Mouse (Mus musculus): ENCODE data around the gene Slc9a9. TPM values are rescaled to one million over a fixed set of nuclear protein-coding genes. Genes with fewer than 3 reads are reported as not detected.

Gene Slc9a9
- polyA plus RNA-seq, 1 experiment from 2014 or later: 2.3 TPM

DNA sequence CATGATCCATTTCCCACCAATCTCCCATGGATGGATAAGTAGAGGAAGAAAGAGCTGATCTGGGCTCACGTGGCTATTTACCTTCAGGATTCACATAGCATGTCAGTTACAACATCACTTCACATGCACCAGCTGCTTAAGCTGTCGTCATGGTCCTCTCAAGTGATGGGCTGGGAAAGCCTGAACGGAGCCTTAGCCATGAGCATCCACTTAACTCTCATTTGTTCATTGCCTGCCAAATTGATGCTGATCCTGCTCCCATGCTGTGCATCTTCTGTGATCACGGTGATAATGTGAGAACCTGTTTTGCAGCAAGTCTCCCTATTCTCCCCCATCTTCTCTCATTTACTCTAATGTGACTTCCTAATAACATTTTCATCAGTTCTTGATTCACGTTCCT is 441.1 kb downstream of the Slc9a9 start:
- Histone ChIP-seq H3K36me3 (replicated peaks; ENCODE audit: insufficient read depth, low read length) (no peaks in the 10 kb centered on the region), H3K4me3 (ENCODE audit: low read depth, low read length) (no peak overlapping the region), H3K27me3 (ENCODE audit: insufficient read depth, low read length) (no peaks in the 10 kb centered on the region), H3K9me3 (ENCODE audit: low read length) (no peaks in the 10 kb centered on the region), H3K4me2 (ENCODE audit: low read depth, low read length) (no peak overlapping the region), H3K4me1 (ENCODE audit: insufficient read depth) (no peaks in the 10 kb centered on the region), H3K27ac (ENCODE audit: low read depth) (no peak overlapping the region), H3K9ac (replicated peaks) (no peak overlapping the region)
- DNase-seq (no peak), ATAC-seq (no peak)
- no peak for TF ChIP-seq EP300 (IDR thresholded peaks at IDR 0.05; ENCODE audit: low read depth)
- no peak for TF ChIP-seq CTCF (IDR thresholded peaks at IDR 0.05; ENCODE audit: low read depth)
- 75% methylated on average over 5 of the region's 5 CpGs for WGBS (ENCODE audit: insufficient replicate concordance)

DNA sequence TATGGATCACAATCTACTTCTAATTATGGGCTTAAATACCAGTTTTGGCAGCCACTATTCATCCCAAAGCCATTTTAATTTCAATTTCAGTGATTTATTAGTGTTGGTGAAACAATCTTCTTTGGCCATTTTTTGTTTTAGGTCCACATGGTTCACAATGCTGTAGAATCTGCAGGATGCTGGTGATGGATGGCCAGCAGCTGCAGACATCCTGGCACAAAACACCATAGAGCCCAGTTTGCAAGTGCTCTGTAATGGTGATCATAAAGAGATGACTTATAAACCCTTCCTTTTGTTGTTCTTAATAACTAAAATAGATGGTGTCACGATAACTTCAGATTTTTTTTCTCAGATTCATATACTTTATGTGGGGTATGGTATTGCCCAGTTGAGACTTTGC is 442.0 kb downstream of the Slc9a9 start:
- no peak overlapping the region for H3K4me3 ChIP-seq (ENCODE audit: low read depth, low read length)
- no peak overlapping the region for H3K27ac ChIP-seq (ENCODE audit: low read depth)
- H3K9ac ChIP-seq (replicated peaks): no peak overlapping the region
- 81% methylated on average over 1 of the region's 1 CpGs for WGBS (ENCODE audit: insufficient replicate concordance)
- no peaks in the 10 kb centered on the region for H3K9me3 ChIP-seq (ENCODE audit: low read length)
- H3K4me1 ChIP-seq (ENCODE audit: insufficient read depth): no peaks in the 10 kb centered on the region
- no peaks in the 10 kb centered on the region for H3K36me3 ChIP-seq (replicated peaks; ENCODE audit: insufficient read depth, low read length)
- TF ChIP-seq EP300 (IDR thresholded peaks at IDR 0.05; ENCODE audit: low read depth) (no peak), CTCF (IDR thresholded peaks at IDR 0.05; ENCODE audit: low read depth) (no peak)
- no peak overlapping the region for H3K4me2 ChIP-seq (ENCODE audit: low read depth, low read length)
- no peak for DNase-seq
- H3K27me3 ChIP-seq (ENCODE audit: insufficient read depth, low read length): no peaks in the 10 kb centered on the region
- no peak for ATAC-seq

DNA sequence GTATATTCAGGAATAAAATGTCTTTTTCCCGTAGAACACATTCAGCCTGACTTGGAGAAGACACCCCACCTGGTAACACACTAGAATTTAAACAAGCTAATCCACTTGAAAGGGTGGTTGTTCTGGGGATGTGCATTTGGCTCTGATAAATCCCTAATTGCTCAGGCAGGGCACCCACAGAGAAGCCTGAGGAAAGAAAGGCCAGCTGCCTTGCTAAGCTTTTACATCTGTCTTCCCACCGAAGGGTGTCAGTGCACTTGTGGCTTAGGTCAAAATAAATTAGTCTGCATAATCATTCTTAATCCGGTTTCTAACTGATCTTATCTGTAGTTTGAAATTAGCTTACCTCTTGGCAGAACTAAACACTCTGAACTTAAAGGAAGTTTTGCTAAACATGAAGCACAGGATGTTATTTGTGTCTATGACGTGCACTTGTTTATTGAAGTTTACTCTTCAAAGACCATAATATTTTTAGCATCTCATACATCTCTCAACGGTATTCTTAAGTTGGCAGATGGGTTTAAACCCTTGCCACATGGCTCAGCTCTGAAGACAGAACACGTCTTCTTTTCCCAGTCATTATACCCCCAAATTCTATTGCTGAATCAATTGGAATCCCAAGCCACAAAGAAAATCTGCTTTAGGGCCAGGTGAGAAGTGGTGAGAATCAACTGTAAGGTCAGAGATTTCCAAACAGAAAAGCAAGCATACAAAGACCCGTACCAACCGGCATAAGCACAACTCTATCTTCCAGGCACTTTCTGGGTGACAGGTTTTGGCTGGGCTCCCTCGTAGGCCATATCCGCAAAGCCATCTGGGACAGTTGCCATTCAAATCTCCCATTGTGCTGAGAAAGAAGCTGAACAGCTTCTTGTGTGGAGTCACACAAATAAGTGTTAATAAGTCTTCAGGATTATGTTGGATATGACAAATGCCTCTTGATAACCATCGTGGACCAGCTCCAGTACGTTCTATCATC is 443.7 kb downstream of the Slc9a9 start:
- Histone ChIP-seq H3K4me1 (ENCODE audit: insufficient read depth) (no peaks in the 10 kb centered on the region), H3K4me2 (ENCODE audit: low read depth, low read length) (no peak overlapping the region), H3K9me3 (ENCODE audit: low read length) (no peaks in the 10 kb centered on the region), H3K27me3 (ENCODE audit: insufficient read depth, low read length) (no peaks in the 10 kb centered on the region), H3K27ac (ENCODE audit: low read depth) (no peak overlapping the region), H3K4me3 (ENCODE audit: low read depth, low read length) (no peak overlapping the region), H3K36me3 (replicated peaks; ENCODE audit: insufficient read depth, low read length) (no peaks in the 10 kb centered on the region), H3K9ac (replicated peaks) (no peak overlapping the region)
- DNase-seq (no peak), ATAC-seq (no peak)
- TF ChIP-seq EP300 (IDR thresholded peaks at IDR 0.05; ENCODE audit: low read depth) (no peak), CTCF (IDR thresholded peaks at IDR 0.05; ENCODE audit: low read depth) (no peak)
- 65% methylated on average over 12 of the region's 12 CpGs for WGBS (ENCODE audit: insufficient replicate concordance)

DNA sequence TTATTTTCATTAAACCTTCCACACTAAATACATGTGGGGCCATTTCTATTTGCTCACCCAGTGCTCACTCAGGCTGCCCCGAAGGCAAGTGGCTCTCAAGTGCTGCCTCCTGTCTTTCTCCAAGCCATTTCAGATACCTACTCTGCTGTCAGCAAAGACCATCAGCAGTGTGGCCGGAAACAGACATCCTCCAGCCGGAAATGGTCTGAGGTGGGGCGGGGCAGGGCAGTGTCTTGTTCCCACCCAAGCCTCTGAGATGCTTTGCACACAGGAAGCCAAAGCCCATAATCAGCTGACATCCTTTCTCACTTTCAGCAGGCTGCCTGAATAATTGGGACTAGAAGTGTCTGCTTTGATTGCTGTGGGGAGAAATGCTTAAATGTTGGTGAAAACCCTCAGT is 450.4 kb downstream of the Slc9a9 start:
- H3K4me3 ChIP-seq (ENCODE audit: low read depth, low read length): no peak overlapping the region
- no peak overlapping the region for H3K4me2 ChIP-seq (ENCODE audit: low read depth, low read length)
- H3K27ac ChIP-seq (ENCODE audit: low read depth): no peak overlapping the region
- DNase-seq: peak; percentile 39
- H3K9ac ChIP-seq (replicated peaks): no peak overlapping the region
- no peaks in the 10 kb centered on the region for H3K9me3 ChIP-seq (ENCODE audit: low read length)
- no peaks in the 10 kb centered on the region for H3K36me3 ChIP-seq (replicated peaks; ENCODE audit: insufficient read depth, low read length)
- 16% methylated on average over 4 of the region's 4 CpGs for WGBS (ENCODE audit: insufficient replicate concordance)
- H3K4me1 ChIP-seq (ENCODE audit: insufficient read depth): no peaks in the 10 kb centered on the region
- TF ChIP-seq EP300 (IDR thresholded peaks at IDR 0.05; ENCODE audit: low read depth) (no peak), CTCF (IDR thresholded peaks at IDR 0.05; ENCODE audit: low read depth) (0 out of 2 replicates have a peak, but pooled peaks have one; percentile 14)
- no peaks in the 10 kb centered on the region for H3K27me3 ChIP-seq (ENCODE audit: insufficient read depth, low read length)
- peak; percentile 29; the same call in 1 of the 2 replicates for ATAC-seq

DNA sequence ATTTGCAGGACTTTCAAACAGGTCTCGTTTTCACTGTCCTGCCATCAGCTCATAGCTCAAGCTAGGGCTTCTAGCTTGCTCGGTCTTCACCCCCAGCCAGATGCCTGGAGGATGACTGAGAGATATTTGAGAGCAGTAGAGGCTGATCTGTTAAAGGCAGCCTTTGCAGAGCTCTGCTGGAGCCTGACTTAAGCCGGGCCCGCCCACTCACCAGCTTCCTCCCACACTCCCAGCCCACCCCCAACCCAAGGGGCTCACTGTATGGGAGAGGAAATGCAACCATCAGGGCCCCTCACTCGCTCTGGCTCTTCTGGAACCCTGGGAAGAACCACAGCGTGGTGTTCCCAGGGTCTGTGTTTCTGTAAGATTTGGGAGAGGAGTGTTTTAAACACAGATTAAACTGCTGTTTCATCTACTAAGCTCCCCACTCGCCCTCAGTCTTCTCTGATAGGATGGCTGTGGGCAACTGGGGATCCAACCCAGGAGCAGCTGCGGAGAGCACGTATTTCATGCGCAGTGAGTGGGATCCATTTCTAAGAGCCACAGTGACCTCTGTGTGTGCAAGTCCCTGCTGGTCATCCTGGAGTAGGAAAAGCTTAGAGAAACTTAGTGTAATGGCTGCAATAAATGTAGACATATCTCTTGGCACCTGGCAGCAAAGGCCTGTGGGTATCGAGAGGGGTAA is 451.6 kb downstream of the Slc9a9 start:
- Histone ChIP-seq H3K4me2 (ENCODE audit: low read depth, low read length) (no peak overlapping the region), H3K9me3 (ENCODE audit: low read length) (no peaks in the 10 kb centered on the region), H3K4me3 (ENCODE audit: low read depth, low read length) (no peak overlapping the region), H3K9ac (replicated peaks) (no peak overlapping the region), H3K27ac (ENCODE audit: low read depth) (no peak overlapping the region), H3K4me1 (ENCODE audit: insufficient read depth) (no peaks in the 10 kb centered on the region), H3K27me3 (ENCODE audit: insufficient read depth, low read length) (no peaks in the 10 kb centered on the region), H3K36me3 (replicated peaks; ENCODE audit: insufficient read depth, low read length) (no peaks in the 10 kb centered on the region)
- peak; percentile 17 for DNase-seq
- WGBS (ENCODE audit: insufficient replicate concordance): 18% methylated on average over 11 of the region's 11 CpGs
- ATAC-seq: no peak
- TF ChIP-seq EP300 (IDR thresholded peaks at IDR 0.05; ENCODE audit: low read depth): no peak
- no peak for TF ChIP-seq CTCF (IDR thresholded peaks at IDR 0.05; ENCODE audit: low read depth)

DNA sequence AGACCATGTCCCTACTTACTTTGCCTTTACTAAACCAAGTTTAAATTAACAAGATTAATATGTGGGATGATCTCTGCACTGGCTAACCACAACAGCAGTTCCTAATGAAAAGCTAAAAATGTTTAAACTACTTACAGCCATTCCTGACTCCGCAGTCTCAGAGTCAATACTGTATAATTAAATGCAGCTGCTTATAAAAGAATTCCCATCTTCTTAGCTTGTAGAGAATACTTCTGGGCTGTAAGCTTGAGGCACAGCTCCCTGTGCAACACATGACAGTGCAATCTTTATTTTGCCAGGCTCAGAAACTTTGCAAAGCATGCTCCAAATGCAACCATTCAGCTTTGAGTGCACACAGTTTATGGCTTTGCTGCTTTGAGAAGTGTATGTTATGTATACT is 456.0 kb downstream of the Slc9a9 start:
- ATAC-seq: no peak
- Histone ChIP-seq H3K4me2 (ENCODE audit: low read depth, low read length) (no peak overlapping the region), H3K27ac (ENCODE audit: low read depth) (no peak overlapping the region), H3K9ac (replicated peaks) (no peak overlapping the region), H3K9me3 (ENCODE audit: low read length) (no peaks in the 10 kb centered on the region), H3K4me1 (ENCODE audit: insufficient read depth) (no peaks in the 10 kb centered on the region), H3K36me3 (replicated peaks; ENCODE audit: insufficient read depth, low read length) (no peaks in the 10 kb centered on the region), H3K4me3 (ENCODE audit: low read depth, low read length) (no peak overlapping the region), H3K27me3 (ENCODE audit: insufficient read depth, low read length) (no peaks in the 10 kb centered on the region)
- no peak for DNase-seq
- 86% methylated on average over 1 of the region's 1 CpGs for WGBS (ENCODE audit: insufficient replicate concordance)
- TF ChIP-seq EP300 (IDR thresholded peaks at IDR 0.05; ENCODE audit: low read depth) (no peak), CTCF (IDR thresholded peaks at IDR 0.05; ENCODE audit: low read depth) (no peak)
